Mouse (Mus musculus) bone marrow macrophage, adult 2 months (primary cell): ENCODE measurements around the gene Hes7.

Experiments
- CTCF ChIP-seq: IDR thresholded peaks from 2 replicates; pipeline ENCODE4 v1.5.1; 2012; ENCODE audit warnings: low read depth, mild to moderate bottlenecking, low read length, moderate library complexity
- POLR2A ChIP-seq: IDR thresholded peaks from 2 replicates; pipeline ENCODE4 v1.6.1; 2012; ENCODE audit warnings: mild to moderate bottlenecking, low read depth, low read length, borderline replicate concordance

- TF ChIP-seq CTCF (no peak), POLR2A (no peak)
Measured at GRCm38 (mm10) chr11:69135361-69135760, 15.2 kb downstream of the Hes7 start.
